Mouse (Mus musculus) adrenal gland, adult 18-20 months (tissue): Measurements from ENCODE around the gene Amelx. TPM values are rescaled to one million over a fixed set of nuclear protein-coding genes. Genes with fewer than 3 reads are reported as not detected.

Experiments used
- DNase-seq, 2 experiments: peaks; one replicate each; pipeline ENCODE4 v3.0.0; 2021 to 2022; ENCODE audit warnings: low spot score in 2 of 2
- long read RNA-seq, 2 experiments: library from polyadenylated mRNA; stranded (forward); transcript quantifications; one replicate each; pipeline ENCODE4 v2.0.0; 2021
- total RNA-seq, 2 experiments: library from RNA; stranded (reverse); gene quantifications; 1 replicate in 1 of 2; 2 replicates in 1 of 2; pipeline ENCODE4 v1.2.3; 2021

Gene Amelx
- not detected for total RNA-seq
- long read RNA-seq, experiment 1: 0 reads
- long read RNA-seq, experiment 2: 0 reads

GRCm38 (mm10) chrX:169187100-169187499, at the start of gene Amelx:
Gene Amelx (minus strand): TSS chrX:169187200.
- DNase-seq: no peak

GRCm38 (mm10) chrX:169222357-169223062, 35.5 kb upstream of the Amelx start:
- no peak for DNase-seq

GRCm38 (mm10) chrX:169220064-169220463, 33.1 kb upstream of the Amelx start:
- DNase-seq: no peak

- DNase-seq: no peak
Observed at GRCm38 (mm10) chrX:169210019-169210418, 23.0 kb upstream of the Amelx start.

- DNase-seq: no peak
Observed at GRCm38 (mm10) chrX:169178634-169179033, 8.4 kb downstream of the Amelx start.

- DNase-seq: no peak
Observed at GRCm38 (mm10) chrX:169173796-169174195, 13.2 kb downstream of the Amelx start.

- DNase-seq: no peak
Observed at GRCm38 (mm10) chrX:169170981-169171380, 16.0 kb downstream of the Amelx start.

- DNase-seq: no peak
Observed at GRCm38 (mm10) chrX:169158385-169158784, 28.6 kb downstream of the Amelx start.

- no peak for DNase-seq
Observed at GRCm38 (mm10) chrX:169153805-169154204, 33.2 kb downstream of the Amelx start.

- no peak for DNase-seq
Observed at GRCm38 (mm10) chrX:169140467-169140866, 46.5 kb downstream of the Amelx start.

GRCm38 (mm10) chrX:169139758-169140157, 47.2 kb downstream of the Amelx start:
- no peak for DNase-seq

Other genes starting within 250 kb of the Amelx start
- gene Hccs, start 133.2 kb upstream of the Amelx start, total RNA-seq: 10 to 100 TPM; 26.2 to 26.5 TPM